Mouse (Mus musculus) 416B (cell line): ENCODE data around the gene 9430097D07Rik.
A peak's percentile ranks its signal among the peaks of the same experiment; 100 is the strongest.

Source experiments
- DNase-seq: peaks from one replicate; pipeline ENCODE4 v3.0.0; 2011; ENCODE audit warnings: low read depth

The 9430097D07Rik gene

DNA sequence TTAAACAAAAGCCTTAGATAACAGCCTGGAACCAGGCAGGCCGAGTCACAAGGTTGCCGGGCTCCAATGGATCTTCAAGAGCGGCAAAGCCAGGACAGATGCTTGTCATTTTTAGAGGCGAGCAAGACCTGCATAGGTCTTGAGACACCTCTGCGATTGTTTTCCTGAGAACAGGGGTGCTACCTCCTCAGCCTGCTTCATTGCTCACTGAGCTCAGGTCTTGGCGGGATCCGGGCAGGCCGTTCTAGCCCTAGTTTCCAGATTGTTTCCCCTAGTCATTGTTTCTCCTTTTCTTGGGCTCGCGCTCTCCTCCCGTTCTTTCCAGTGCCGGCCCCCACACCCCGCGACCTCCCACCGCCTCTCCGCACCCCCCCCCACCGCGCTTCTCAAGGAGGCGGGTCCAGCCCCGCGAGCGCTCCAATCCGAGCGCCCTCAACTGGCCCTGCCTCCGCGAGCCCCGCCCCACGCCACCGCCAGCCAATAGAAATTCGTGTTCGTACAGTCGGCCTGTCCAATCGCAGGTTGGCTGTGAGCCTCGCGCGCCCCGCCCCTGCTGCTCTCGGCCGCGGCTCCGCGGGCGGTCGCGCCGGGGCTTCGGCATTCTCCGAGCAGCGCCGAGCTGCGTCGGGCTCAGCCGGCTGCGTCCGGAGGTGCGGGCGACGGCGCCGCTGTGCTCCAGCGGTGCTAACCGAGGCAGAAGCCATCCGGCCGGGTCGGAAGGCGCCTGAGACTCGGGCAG, 40.6 kb downstream of the 9430097D07Rik start, which contains the start of gene Fam102a:
Gene Fam102a, plus strand, starts transcription at position 600 of the 739 bp plus-strand sequence.
- peak; percentile 97 for DNase-seq

- peak; percentile 79 for DNase-seq
Observed at GRCm38 (mm10) chr2:32534061-32534732, 41.3 kb downstream of the 9430097D07Rik start.

DNA sequence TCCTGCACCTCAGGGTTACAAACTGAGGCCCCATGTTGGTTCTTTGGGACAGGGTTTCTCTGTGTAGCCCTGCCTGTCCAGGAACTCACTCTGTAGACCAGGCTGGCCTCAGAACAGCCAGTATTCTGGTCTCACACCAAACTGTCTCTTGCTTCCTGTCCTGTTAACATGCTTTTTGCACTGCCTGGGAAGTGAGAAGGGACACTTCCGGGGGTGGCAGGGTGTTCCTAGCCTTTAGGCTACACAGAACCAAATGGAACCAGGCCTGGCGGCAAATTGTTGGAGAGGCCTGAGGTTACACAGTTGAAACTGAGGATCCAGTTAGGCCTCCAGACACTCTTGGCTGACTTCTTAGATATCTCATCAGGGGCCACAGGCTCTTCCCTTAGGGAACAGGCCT, 42.3 kb downstream of the 9430097D07Rik start:
- DNase-seq = no peak

DNA sequence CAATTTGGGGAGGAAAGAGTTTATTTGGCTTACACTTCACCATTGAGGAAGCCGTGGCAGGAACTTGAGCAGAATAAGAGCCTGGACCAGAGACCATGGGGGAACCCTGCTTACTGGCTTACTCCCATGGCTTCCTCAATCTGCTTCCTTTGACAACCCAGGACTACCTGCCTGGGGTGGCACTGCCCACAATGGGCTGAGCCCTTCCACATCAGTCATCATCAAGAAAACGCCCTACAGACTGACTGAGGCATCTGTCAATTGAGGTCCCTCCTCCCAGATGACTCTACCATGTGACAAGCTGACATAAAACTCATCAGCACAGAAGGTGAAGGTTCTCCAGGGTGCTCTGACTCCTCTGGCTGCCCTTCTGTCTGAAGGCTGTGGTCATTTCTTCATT, 45.0 kb downstream of the 9430097D07Rik start:
- DNase-seq = peak; percentile 75

- peak; percentile 64 for DNase-seq
Observed at GRCm38 (mm10) chr2:32528326-32528725, 47.2 kb downstream of the 9430097D07Rik start.

- no peak for DNase-seq
Observed at GRCm38 (mm10) chr2:32527468-32527966, 48.0 kb downstream of the 9430097D07Rik start.

GRCm38 (mm10) chr2:32525816-32526215, 49.7 kb downstream of the 9430097D07Rik start:
- no peak for DNase-seq

- DNase-seq = no peak
Observed at GRCm38 (mm10) chr2:32524536-32525031, 50.9 kb downstream of the 9430097D07Rik start.
